Mouse (Mus musculus) liver, postnatal 0 days (tissue): Measurements from ENCODE around the gene Smad3.

Experiments used
- CTCF ChIP-seq: sonication (generic); IDR thresholded peaks from 2 replicates; pipeline ENCODE4 v1.5.1; 2016; ENCODE audit warnings: antibody characterized with exemption, low read depth
- EP300 ChIP-seq: IDR thresholded peaks from 2 replicates; pipeline ENCODE4 v1.6.1; 2016; ENCODE audit warnings: antibody characterized with exemption, low read depth, mild to moderate bottlenecking

GRCm38 (mm10) chr9:63744595-63744994 is 13.2 kb downstream of the Smad3 start:
- TF ChIP-seq CTCF = no peak
- TF ChIP-seq EP300 = no peak
